Mouse (Mus musculus) thymus, postnatal 14 days (tissue): ENCODE data around the gene Mpo.

Experiments used
- DNase-seq: peaks from one replicate; pipeline ENCODE4 v3.0.0; 2021

The Mpo gene

GRCm38 (mm10) chr11:87793460-87793859 lies at the start of gene Mpo:
Gene Mpo (plus strand): TSS chr11:87793581.
- DNase-seq, result no peak

GRCm38 (mm10) chr11:87743691-87744090 lies 49.7 kb upstream of the Mpo start:
- no peak for DNase-seq

- DNase-seq, result peak; percentile 87
These were observed 48.4 kb upstream of the Mpo start for GRCm38 (mm10) chr11:87744964-87745363.

GRCm38 (mm10) chr11:87745632-87746555 lies 47.5 kb upstream of the Mpo start:
- DNase-seq, result peak; percentile 59

DNA sequence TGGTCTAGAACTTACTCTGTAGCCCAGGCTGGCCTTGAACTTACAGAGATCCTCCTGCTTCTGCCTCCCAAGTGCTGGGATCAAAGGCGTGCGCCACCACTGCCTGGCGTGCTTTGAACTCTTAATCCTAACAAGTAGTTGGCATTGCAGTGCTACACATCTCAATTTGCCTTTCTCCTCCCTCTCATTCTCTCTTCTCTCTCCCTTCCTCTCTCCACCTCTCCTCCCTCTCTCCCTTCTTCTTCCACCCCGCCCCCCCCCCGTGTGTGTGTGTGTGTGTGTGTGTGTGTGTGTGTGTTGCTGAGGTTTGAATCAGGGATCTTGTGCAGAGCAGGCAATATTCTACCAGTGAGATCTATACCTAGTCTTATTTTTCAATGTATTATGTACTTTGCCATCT lies 46.1 kb upstream of the Mpo start:
- no peak for DNase-seq

GRCm38 (mm10) chr11:87747716-87748115 lies 45.7 kb upstream of the Mpo start:
- DNase-seq, result peak; percentile 32

DNA sequence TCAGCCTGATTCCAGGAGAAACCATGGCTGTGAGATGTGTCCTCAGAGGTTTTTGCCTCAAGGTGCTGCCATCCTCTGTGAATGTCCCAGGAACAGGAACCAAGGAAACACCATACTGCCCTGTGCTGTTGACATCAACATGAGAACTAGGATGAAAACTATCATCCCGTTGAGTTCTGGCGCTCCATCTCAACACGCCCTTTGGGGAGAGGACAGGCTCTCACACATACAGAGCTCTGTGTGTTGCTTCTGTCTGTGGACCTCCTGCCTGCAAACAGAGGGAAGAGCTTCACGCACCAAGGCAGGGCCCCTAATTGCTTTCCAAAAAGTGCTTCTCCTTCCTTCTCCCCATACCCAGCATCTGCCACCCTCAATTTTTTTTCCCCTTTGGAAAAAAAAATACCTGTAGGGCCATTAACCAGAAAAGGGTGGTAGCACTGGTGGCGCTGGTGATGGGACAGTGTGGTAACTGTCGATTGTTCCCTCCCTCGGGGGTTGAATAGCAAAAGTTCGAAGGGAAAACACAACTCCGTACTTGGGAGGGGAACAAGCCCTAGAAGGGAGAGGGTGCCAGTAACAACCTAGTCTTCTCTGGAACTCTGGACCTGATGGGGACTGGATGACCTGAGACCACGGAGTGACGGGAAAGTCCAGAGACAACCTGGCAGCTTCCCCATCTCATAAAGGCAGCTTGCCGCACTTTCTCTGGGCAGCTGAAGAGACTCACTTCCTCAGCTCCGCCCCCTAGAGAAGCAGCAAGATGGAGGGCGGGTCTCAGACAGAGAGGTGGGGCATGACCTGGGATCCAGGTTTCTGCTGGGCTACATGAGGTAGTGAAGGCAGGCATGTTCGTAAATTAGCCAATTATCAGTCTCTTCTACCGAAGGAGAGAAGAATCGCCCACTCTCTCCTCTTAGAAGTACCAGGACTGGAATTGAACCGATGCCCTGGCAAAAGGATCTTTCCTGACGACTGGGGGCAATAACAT lies 45.0 kb upstream of the Mpo start:
- DNase-seq, result peak; percentile 93

- peak; percentile 94 for DNase-seq
These were observed 44.0 kb upstream of the Mpo start for GRCm38 (mm10) chr11:87749192-87750042.

GRCm38 (mm10) chr11:87750043-87750421 lies 43.3 kb upstream of the Mpo start:
- DNase-seq, result peak; percentile 40

DNA sequence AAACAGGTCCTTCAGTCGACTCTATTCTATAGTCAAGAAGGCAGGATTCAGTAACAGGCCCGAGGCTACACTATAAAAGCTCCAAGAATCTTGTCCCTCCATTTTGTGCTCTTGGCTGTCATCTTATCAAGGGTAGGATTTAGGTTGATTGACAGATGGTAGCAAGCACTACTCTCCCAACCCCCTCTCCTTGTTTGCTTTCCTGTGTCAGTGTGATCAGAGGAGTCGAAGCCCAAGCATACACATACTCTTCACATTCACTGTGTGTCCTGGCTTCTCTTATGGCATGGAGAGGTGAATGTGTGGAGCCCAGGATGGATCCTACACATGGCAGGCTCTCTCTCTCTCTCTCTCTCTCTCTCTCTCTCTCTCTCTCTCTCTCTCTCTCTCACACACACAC lies 42.9 kb upstream of the Mpo start:
- DNase-seq, result peak; percentile 74

DNA sequence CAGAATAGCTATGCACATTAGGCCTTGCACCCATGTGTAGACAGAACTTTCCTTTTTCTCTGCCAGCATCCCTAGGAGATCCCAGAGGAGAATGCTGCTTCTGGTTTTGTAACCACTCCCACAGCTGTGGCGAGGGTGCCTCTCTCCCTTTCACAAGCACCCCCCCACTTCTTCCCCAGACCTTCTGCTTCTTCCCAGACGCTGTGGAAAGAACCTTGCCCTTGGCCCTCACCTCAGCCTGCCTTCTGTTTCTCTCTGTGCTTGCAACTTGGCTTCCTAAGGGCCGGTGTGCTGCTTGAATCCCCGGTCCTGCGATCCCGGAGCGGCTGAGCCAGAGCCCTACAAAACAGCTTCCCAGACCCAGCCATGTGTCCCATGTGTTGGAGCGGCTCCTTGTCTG lies 42.4 kb upstream of the Mpo start:
- DNase-seq, result peak; percentile 67

GRCm38 (mm10) chr11:87751491-87751966 lies 41.9 kb upstream of the Mpo start:
- peak; percentile 90 for DNase-seq

DNA sequence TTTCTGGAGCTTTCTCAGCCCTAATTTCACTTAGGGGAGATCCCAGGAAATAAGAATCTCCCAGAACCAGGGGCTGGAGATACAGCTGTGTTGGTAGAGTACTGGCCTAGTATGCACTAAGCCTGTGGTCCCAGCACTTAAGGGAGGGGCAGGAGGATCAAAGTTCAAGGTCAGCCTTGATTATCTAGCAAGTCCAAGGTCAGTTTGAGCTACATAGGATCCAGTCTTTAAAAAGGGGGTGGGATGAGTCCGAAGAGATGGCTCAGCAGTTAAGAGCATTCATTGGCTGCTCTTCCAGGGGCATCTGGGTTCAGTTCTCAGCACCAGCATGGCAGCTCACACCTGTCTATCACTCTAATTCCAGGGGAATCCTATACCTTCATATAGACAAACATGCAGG lies 41.1 kb upstream of the Mpo start:
- no peak for DNase-seq

- DNase-seq, result peak; percentile 53
These were observed 40.1 kb upstream of the Mpo start for GRCm38 (mm10) chr11:87753255-87753654.

GRCm38 (mm10) chr11:87753891-87754501 lies 39.4 kb upstream of the Mpo start:
- peak; percentile 44 for DNase-seq

GRCm38 (mm10) chr11:87754603-87755002 lies 38.8 kb upstream of the Mpo start:
- peak; percentile 96 for DNase-seq

GRCm38 (mm10) chr11:87755360-87756017 lies 37.9 kb upstream of the Mpo start:
- peak; percentile 99 for DNase-seq

DNA sequence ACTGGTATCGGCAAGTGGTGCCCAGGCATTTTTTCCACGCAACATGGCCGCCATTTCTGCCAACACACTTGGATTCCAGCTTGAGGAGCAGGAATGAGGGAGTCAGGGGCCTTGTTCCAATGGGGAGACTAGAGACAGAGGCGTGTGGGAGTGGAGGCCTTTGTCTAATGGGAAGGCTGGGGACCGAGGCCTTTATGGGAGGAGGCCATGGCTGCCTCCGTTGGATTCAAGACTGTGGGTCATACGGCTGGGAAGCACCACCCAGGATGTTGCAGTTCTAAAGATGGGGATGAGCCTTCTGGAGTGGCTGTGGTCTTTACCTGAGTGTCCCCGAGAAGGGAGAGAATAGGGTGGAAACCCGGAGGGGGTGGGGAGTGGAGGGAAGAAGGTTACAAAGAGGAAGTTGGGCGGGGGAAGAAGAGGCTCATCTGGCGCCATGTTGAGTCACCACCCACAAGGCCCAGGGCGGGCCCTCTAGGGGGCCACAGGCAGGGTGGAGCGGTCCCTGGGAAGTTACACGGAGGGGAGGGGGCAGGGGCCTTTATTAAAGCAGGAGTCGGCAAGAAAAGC lies 37.0 kb upstream of the Mpo start:
- peak; percentile 89 for DNase-seq

GRCm38 (mm10) chr11:87757001-87757954 lies 36.1 kb upstream of the Mpo start:
- DNase-seq, result peak; percentile 72
